Mouse (Mus musculus) heart, postnatal 0 days (tissue): ENCODE data around the gene Snx30.

Experiments
- CTCF ChIP-seq: IDR thresholded peaks from 2 replicates; pipeline ENCODE4 v1.5.1; 2016; ENCODE audit warnings: antibody characterized with exemption, control low read depth, low read depth
- EP300 ChIP-seq: IDR thresholded peaks from 2 replicates; pipeline ENCODE4 v1.6.1; 2016; ENCODE audit warnings: antibody characterized with exemption, low read depth

GRCm38 (mm10) chr4:59845245-59845637 is 39.6 kb downstream of the Snx30 start:
- TF ChIP-seq EP300 (no peak), CTCF (no peak)
